Mouse (Mus musculus): Measurements from ENCODE around the gene Pacs2. TPM values are rescaled to one million over a fixed set of nuclear protein-coding genes. Genes with fewer than 3 reads are reported as not detected.

Pacs2 gene
- total RNA-seq, 2 experiments from 2014 or later: 33.1 to 37.1 TPM

DNA sequence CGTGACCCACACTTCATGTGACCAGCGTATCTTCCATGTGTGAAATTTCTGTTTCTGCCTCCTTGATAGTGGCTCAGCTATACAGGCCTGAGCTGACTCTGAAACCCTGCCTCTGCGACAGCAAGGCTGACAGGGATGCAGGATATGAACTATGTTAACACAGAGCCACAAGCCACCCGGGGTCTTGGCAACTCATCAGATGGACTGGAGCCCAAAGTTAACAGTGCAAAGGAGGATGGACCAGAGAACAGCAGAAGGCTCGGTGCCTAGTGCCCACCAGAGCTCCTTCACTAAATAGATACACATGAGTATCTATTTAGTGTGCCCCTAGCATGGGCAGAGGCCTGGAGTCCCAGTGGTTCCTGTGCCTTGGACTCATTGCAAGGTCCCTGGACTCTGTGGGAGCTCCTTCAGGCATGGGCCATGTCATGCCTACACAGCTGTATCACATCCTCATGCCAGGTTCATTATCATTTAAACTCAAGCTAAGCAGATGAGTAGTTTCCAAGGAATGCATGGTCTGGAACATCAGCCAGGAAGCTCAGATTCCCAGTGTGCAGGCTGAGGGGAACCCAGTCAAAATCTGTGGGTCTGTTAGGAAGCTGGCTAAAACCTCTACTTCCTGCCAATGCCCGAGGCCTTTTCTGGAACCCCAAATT lies 2.5 kb upstream of the Pacs2 start:
- peak in 1 of 2 experiments; percentile 44 for DNase-seq

DNA sequence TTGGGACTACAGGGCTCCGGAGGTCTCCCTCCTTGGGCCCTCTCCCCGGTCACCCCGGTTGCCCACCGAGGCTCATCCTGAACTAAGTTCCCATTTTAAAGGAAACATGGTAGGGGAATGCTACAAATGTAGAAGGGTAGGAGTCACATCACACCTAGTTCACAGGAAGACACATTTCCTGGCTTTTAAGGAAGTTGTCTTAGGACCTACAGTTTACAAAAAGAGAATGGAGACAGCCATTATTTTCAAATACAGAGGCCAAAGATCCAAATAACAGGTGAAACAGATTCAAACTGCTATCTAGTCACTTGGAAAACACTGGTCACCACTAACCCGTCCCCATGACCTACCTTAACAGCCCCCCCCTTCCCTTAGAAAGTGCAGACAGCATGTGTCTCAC lies 1.9 kb upstream of the Pacs2 start:
- no peak for DNase-seq

DNA sequence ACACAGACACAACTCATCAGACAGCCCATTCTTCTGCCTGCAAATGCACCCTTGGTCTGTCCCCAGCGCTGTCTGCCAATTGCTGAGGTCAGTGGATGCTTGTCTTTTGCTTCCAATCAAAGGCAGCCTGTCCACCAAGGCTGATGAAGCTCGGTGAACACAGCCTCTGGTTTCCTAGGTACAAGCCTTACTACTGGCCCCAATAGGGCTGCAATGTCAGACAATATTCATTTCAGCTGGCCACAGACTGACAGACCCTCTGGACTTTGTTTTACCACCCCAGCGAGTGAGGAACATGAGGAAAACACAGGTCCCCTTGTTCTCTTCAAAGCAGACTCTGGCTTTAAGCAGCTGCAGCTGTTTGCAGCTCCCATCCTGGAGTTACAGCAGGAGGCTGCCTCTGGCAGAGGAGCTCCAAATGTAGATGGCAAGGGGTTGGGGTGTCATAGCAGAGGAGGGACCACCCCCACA lies 1.3 kb upstream of the Pacs2 start:
- DNase-seq: peak in 1 of 2 experiments; percentile 55

DNA sequence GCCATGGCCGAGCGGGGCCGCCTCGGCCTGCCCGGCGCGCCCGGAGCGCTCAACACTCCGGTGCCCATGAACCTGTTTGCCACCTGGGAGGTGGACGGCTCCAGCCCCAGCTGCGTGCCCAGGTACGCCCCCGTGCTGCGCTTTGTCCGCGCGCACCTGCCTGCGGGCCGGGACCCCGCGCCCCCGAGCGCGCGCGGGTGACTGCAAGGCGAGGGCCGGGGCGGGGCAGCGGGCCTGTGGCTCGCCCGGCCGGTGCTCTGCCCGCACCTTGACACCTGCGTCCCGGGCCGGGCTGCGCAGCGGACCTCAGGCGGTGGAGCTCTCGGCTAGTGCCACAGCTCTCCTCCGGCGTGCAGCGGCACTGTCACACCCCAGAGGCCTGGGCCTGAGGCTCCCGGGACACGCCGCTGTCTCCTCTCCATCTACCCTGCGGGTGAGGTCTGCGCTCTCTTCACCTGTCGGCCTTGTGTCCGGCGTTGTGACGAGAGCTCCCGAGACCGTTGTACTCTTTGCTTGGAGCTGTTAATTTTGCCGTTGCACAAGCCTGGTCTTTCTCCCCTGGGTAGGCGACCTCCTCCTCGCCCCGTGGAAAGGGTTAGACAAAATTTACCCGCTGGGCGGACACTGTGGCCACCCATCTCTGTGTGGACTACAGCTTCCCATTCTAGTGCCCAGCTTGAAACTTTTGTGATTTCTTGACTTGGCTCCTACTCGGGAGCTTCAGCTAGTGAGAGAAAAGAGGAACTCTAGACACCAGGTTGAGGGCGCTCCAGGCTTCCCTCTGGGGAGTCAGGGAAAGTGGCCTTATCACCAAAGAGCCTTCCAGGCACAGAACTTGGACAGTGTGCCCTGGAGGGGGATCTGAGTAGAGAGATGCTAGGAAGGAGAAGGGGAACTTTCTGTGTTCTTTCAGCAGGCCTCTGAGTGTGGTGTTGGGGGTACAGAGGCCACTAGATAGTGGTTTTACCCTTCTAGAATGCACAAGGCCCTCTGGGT lies 551 bp downstream of the Pacs2 start:
- DNase-seq: peak; percentile 65 to 66

DNA sequence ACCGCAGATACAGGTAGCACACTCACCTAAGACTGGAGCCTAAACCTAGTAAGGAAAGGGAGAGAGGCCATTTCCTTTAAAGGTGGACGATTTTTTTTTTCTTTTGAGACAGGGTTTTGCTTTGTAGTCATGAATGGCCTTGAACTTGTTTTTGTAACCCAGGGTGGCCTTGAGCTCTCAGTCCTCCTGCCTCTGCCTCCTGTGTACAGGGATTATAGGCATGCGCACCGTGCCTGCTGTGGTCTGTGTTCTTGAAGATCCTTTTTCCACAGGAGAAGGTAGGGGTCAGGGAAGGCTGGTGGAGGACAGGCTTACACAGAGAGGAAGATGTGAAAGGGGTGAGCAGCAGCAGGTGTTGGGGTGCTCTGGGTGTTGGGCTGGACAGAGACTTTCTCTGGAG lies 1.6 kb downstream of the Pacs2 start:
- DNase-seq: no peak

DNA sequence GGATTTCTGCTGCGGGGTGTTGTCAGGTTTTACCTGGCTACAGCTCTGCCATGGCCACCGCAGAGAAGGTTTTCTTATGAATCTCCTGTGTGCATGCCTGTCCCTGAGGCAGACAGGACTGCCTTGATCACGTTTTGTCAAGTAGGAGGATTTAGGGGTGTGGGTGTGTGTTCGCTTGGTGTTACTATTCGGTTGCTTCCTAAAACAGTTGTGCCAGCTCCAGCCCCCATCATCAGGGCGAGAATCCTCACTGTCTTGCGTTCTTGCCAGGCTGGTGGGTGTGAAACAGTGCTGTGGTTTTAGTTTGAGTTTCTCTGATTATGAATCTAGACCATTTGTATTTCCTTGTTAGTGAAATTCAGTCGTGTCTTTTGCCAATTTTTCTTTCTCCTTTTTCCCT lies 2.7 kb downstream of the Pacs2 start:
- no peak for DNase-seq

DNA sequence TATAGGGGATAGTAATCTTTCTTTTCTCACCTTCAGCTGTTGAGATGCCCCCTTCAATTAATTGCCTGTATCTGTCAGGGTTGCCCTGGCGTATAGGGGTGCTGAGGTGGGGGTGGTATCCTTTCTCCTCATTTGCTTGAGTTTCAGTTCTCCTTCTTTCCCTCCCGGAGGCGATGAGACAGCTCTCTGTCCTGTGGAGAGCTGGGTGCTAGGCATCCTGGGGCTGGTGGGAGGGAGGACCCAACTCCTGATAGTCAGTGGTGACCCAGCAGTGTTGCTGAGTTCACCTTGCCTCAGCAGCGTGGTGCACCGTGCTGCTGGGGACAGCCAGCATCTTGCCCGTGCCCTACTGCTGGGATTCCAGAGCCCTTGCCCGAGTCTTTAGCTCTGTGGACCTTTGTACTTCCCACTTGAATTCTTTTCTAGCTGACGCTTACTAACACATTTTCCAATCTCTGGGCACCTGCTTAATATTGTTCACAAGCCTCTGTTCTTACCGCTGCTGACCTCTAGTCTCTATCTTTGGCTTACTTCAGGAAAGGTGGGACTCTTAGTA lies 3.2 kb downstream of the Pacs2 start:
- DNase-seq: peak in 1 of 2 experiments; percentile 31

DNA sequence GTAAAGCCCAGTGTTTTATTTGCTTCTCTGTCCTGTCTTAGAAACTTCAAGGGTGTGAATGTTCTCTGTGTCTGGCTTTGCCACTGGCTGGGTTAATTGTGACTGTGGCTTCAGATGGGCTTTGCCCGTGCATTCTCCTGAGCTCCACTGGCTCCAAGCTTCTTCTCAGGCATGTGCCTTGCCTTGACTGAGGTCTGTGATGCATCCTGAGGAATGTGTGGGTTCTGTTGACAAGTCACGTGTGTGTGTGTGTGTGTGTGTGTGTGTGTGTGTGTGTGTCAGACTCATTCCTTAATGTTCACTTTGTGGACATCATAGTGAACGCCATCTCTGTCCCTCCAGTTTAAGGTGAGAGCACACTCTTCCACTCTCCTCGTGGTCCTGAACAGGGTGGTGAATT lies 4.5 kb downstream of the Pacs2 start:
- no peak for DNase-seq

DNA sequence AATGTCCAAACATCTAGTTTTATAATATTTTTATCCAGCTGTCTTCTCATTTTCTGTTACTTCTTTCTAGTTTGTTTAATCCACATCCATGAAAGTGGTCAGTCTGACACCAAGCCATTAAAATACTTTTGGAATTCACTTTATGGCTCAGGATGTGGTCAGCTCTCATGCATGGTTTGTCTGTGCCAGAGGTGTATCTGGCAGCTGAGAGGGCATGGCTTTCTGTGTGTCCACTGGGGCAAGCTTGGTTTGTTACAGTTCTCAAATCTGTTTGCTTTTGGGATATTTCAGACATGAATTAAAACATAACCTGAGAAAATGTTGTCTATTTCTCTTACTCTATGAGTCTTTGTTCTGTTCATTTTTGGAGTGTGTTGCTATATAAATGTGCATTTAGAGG lies 7.2 kb downstream of the Pacs2 start:
- no peak for DNase-seq

DNA sequence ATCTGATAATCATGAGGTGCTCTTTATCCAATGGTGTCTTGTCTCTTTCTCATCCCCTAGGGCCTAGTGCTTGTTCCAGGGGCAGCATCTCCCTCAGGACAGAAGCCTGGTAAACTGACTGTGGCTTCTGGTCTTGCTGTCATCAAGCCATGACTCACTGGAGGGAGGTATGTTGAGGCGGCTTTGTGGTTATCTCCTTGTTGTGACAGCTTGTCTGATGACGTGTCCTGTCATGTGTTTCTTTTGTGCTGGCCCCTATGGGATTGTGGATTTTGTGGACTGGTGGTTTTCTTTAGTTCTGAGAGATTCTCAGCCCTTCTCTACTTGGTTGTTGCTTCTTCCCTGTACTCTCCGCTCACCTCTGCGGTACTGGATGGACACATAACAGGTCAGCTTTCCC lies 8.8 kb downstream of the Pacs2 start:
- no peak for DNase-seq

DNA sequence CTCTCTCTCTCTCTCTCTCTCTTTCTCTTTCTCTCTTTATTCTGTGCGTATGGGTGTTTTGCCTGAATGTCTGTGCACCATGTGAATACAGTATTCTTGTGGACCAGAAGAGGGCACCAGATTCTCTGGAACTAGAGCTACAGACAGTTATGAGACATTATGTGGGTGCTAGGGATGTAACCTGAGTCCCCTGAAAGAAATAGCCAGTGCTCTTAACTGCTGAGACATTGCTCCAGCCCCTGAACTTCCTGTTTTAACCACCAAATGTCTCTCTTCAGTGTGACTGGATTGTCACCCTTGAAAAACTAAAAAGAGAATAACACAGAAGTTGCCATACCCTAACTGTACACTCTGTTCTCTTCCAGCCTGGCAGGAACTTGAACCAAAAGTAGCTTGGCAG lies 12.2 kb downstream of the Pacs2 start:
- DNase-seq: no peak

DNA sequence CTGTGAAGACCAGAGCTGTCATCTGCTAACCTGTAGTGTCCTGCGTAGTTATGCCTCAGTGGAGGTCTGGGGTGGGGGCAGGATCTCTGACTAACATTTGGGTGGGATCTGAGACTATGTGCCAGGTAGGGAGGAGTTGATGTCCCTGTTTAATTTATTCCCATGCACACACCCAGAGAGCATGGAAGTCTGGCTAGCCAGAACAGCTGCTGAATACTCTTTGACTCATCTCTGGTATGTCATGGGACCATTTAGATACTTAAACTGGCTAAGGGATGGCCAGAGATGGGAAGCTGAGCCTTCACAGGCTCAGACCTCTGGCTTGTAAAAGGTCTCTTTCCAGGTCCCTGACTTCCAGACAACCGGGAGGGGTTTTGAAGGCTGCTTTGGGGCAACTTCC lies 13.2 kb downstream of the Pacs2 start:
- DNase-seq: no peak

DNA sequence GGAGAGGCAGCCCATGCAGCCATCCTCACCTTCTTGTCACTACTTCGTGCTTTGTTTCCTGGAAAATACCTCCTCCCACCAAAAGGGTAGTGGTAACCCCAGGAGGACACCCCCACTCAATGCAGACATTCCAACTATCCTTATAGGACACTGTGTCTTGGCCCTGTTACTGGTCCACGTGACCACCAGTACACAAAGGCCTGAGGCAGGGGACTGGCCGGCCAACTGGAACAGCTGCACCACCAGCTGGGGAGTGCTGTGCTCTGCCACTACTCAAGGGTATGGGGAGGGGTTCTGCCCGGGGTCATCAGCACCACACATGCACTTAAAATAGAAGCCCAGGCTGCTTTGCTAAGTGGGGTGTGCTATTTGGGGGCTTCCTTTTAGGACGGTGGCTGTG lies 13.8 kb downstream of the Pacs2 start:
- no peak for DNase-seq

DNA sequence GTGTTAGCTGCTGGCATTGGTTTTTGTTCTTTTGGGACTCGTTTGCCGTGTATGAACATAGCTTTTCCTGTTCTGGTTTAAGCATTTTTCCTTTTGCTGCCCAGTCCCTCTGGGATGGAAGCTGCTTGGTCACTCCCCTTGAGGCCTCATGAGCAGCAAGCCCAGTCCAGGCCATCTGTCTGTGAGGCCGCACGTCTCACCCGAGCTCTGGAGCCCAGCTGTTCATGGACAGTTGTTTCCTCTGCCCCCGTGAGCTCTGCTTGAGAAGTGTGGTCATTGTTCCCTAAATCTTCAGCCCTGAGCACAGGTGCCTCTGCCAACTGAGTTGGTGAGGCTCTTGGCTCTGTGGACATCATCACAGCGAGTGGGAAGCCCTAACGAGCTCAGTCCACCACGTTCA lies 14.6 kb downstream of the Pacs2 start:
- DNase-seq: peak in 1 of 2 experiments; percentile 55

DNA sequence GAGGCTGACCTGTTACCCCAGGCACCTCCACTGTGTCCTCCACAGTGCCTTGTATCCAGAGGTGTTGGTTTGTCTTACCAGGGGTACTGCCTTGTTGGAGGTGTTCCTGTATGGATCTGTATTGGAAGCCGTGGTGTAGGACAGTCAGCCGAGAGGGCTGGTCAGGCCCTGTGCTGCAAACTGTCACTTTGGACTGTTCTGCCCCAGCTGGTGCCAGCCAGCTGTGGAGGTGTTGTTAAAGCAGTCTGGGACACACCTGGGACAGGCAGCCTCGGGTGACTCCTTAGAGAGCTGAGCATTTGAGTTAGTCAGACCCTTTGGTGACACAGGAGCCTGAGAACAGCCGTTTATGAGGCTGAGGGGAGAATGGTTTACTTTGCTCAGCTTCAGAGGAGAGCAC lies 15.7 kb downstream of the Pacs2 start:
- no peak for DNase-seq

DNA sequence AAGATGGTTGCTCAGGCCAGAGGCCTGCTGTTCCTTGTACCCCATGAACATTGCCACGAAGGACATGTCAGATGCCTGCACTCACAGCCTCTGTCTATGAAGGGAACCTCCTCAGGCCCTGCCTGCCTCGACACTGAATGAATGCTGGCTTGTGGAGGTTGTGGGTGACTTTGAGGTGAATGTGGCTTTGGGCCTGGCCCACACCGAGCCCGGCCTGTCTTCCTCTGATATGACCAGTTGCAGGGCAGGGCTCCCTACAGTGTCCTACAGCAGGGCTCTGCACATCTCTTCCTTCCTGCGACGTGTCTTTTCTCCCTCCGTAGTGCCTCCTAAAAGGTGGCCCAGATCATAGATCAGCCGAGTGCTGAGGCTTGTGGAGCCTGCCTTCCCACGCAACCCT lies 16.7 kb downstream of the Pacs2 start:
- no peak for DNase-seq

DNA sequence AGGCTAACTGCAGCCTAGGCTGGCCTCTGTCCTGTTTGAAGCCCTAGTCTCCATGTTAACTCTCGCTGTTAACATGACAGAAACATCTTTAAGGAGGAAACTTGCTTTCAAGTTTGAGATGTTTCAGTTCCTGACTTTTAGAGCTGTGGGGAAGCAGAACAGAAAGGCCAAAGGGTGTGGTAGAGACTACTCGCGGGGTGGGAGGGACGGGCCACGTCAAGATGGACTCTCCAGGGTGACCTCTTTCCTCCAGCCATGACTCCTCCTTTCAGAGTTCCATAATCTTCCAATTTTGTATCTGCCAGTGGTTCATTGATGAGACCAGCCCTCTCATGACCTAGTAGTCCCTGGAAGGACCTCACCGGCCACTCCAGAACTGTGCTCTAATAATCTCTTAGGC lies 17.1 kb downstream of the Pacs2 start:
- no peak for DNase-seq

DNA sequence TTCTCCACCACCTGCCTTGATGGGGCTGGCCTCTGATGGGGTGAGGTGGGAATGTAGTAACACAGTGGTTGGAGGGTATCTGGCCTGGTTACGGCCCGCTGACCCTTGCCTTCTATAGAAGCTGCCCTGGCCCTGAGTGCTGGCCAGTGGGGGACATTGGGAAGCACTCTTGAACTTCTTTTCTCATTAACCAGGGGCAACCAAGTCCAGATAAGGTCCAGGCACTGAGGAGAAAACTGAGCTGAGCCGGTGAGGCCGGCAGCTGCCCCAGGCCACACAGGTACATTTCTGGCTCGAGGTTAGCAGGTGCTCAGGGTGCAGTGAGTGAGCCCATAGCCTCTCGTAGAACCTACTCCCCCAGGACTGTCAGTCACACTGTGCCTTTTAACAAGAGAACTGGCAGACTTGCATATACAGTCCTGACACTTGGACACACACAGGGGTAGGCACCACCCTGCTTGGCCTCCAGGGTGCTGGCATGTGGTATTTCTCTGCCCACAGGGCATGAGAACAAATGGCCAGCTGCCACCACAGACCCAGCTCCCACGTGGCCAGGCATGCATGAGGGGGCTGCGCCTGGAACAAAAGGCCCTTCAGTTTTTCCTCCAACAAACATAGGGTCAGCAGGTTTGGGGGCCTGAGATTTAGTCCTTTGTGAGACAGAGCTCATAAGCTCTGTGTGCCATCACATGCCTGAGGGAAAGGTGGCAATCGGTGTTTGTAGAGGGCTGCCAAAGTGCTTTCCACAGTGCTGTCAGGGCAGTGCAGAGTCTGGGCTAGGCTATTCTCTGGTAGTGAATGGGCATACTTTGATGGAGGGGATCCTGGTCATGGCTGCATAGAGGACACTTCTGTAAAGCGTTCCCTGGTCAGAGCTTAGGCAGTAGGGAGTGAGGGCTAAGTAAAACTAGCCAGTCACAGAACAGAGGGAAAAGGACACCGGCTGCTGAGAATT lies 18.3 kb downstream of the Pacs2 start:
- DNase-seq: peak; percentile 63 to 65

DNA sequence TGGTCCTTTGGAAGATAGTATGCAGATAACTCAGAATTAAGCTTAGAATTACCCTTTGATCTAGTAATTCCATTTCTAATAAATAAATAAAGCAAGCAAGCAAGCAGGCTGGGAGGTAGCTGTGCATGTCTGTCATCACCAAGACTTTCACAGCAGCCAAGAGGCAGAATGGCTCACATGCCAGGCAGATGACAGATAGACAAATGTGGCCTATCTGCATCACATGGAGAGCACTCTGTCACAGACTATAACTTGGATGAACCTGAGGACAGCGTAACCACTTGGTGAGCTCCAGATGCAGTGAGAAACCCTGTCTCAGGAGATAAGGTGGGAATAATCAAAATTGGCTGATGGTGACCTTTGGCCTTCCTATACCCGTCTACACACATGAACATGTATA lies 20.8 kb downstream of the Pacs2 start:
- peak in 1 of 2 experiments; percentile 37 for DNase-seq

DNA sequence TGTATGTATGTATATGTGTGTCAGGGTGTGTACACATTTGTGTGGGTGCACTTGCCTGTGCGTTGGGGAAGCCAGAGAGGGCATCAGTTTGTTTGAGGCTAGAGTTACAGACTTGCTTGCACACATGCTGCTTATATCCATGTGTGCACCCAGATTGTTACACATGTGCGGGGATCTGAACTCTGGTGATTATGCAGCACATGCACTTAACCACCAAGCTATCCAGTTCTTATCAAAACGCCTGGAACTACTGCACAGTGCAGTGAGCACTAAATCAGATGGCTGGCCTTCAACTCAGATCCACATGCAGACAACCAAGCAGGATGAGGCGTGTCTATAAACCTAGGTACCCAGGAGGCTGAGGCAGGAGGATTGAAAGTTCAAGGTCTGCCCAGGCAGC lies 22.7 kb downstream of the Pacs2 start:
- DNase-seq: no peak

DNA sequence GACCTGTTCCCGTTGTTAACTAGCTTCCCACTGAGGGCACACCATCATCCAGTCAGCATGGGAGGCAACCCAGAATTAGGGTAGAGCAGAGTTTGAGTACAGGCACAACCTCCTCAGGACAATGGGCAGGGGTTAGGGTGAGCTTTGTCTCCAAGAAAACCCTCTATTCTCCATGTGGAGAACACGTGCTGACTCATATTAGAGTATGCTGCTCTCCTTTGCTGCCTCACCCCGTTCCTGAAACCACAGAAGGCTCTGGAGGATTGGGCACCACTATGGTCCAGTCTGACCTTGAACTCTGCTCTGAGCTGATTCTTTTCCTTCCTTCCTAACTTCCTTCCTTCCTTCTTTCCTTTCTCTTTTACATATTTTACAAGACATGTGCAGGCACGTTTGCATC lies 24.1 kb downstream of the Pacs2 start:
- no peak for DNase-seq

All from heart, adult 18-20 months (tissue).